Mouse (Mus musculus) stomach, embryonic 14.5 days (tissue): Measurements from ENCODE around the gene Bcl2l1. TPM values are rescaled to one million over a fixed set of nuclear protein-coding genes. Genes with fewer than 3 reads are reported as not detected.

Experiments
- ATAC-seq: fragments of 200-750 bp; cut with Nextera tagmentation; 2 replicates; pipeline ENCODE4 v1.8.0; 2017; ENCODE audit warnings: low read depth, moderate TSS enrichment; ENCODE audit not compliant: insufficient number of reproducible peaks, insufficient read depth, low FRiP score
- H3K27ac ChIP-seq: fragments of 300-500 bp; sonication (generic); 2 replicates; pipeline ENCODE4 v1.5.1; 2014; ENCODE audit warnings: mild to moderate bottlenecking, low read length, moderate library complexity, mixed read lengths
- H3K27me3 ChIP-seq: fragments of 300-500 bp; sonication (generic); 2 replicates; pipeline ENCODE4 v1.6.1; 2014; ENCODE audit warnings: low read length, control low read depth, mixed read lengths; ENCODE audit not compliant: control insufficient read depth, insufficient read depth
- H3K36me3 ChIP-seq: fragments of 300-500 bp; sonication (generic); 2 replicates; pipeline ENCODE4 v1.6.1; 2014; ENCODE audit warnings: mild to moderate bottlenecking, control low read depth, low read length, moderate library complexity, mixed read lengths; ENCODE audit not compliant: control insufficient read depth, insufficient read depth
- H3K4me1 ChIP-seq: fragments of 300-500 bp; sonication (generic); 2 replicates; pipeline ENCODE4 v1.6.1; 2014; ENCODE audit warnings: low read length, control low read depth, mixed read lengths; ENCODE audit not compliant: control insufficient read depth, insufficient read depth
- H3K4me2 ChIP-seq: fragments of 300-500 bp; sonication (generic); replicated peaks from 2 replicates; pipeline ENCODE4 v1.6.1; 2014; ENCODE audit warnings: low read depth, low read length, control low read depth
- H3K4me3 ChIP-seq: fragments of 300-500 bp; sonication (generic); 2 replicates; pipeline ENCODE4 v1.5.1; 2014; ENCODE audit warnings: low read depth, low read length, control low read depth
- H3K9ac ChIP-seq: fragments of 300-500 bp; sonication (generic); replicated peaks from 2 replicates; pipeline ENCODE4 v1.6.1; 2014; ENCODE audit warnings: low read depth, mild to moderate bottlenecking, control low read depth, low read length, moderate library complexity, mixed read lengths
- H3K9me3 ChIP-seq: fragments of 300-500 bp; sonication (generic); 2 replicates; pipeline ENCODE4 v1.6.1; 2016; ENCODE audit warnings: low read depth, low read length, control low read depth; ENCODE audit not compliant: control insufficient read depth
- WGBS: fragments of 180-500 bp; shearing (Covaris S2); extraction: QIAGEN DNeasy Blood & Tissue Kit; methylation state at CpG from one replicate; pipeline ENCODE4 v1.1.7; 2014; 5-methylcytosine and 5-hydroxymethylcytosine counted together
- polyA plus RNA-seq: library from polyadenylated mRNA; unstranded; fragments of >200 nt; fragmentation: Nextera tagmentation; extraction: Ambion mirVana; gene quantifications from 2 replicates; pipeline ENCODE4 v1.2.1, GENCODE M21; 2014

Gene Bcl2l1
- polyA plus RNA-seq, 1 experiment from 2014 or later = 79.4 TPM

- H3K4me2 ChIP-seq = peak overlapping the region; percentile 79
- H3K9me3 ChIP-seq = no peaks in the 10 kb centered on the region
- ATAC-seq = no peak
- peak overlapping the region; percentile 82 for H3K4me3 ChIP-seq
- peaks cover 56% of the 10 kb centered on the region for H3K4me1 ChIP-seq
- H3K9ac ChIP-seq = peak overlapping the region; percentile 90
- 35% methylated on average over 2 of the region's 2 CpGs for WGBS
- no peaks in the 10 kb centered on the region for H3K27me3 ChIP-seq
- no peaks in the 10 kb centered on the region for H3K36me3 ChIP-seq
- H3K27ac ChIP-seq = peak overlapping the region; percentile 97
These were observed 93.2 kb downstream of the Bcl2l1 start for GRCm38 (mm10) chr2:152738341-152738740.

- no peaks in the 10 kb centered on the region for H3K36me3 ChIP-seq
- 10% methylated on average over 10 of the region's 10 CpGs for WGBS
- no peaks in the 10 kb centered on the region for H3K27me3 ChIP-seq
- H3K27ac ChIP-seq = peak overlapping the region; percentile 97
- H3K9me3 ChIP-seq = no peaks in the 10 kb centered on the region
- H3K4me1 ChIP-seq = peaks cover 61% of the 10 kb centered on the region
- H3K4me3 ChIP-seq = peak overlapping the region; percentile 82
- peak overlapping the region; percentile 79 for H3K4me2 ChIP-seq
- peak overlapping the region; percentile 90 for H3K9ac ChIP-seq
- no peak for ATAC-seq
These were observed 94.0 kb downstream of the Bcl2l1 start for GRCm38 (mm10) chr2:152737306-152738221.

DNA sequence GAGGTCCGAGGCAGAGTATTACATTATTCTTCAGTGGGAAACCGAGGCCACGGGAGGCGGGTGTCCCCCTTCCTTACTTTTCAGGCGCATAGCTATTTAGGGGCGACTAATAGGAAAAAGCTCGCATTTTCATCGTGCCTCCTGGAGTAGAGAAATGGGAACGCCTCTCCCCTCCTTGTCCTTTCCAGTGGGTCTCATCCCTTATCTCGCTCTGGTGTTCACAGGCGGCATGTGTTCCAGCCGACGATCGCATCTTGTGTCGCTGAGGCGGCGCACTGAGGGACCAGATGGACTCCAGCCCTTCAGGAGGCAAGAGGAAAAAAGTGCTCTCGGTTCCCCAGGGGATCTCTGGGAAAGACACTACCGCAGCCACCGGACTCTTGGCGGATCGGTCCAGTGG lies 94.8 kb downstream of the Bcl2l1 start:
- peak overlapping the region; percentile 97 for H3K27ac ChIP-seq
- ATAC-seq = no peak
- H3K4me2 ChIP-seq = peak overlapping the region; percentile 79
- peak overlapping the region; percentile 82 for H3K4me3 ChIP-seq
- peak overlapping the region; percentile 90 for H3K9ac ChIP-seq
- H3K4me1 ChIP-seq = peaks cover 62% of the 10 kb centered on the region
- WGBS = under 1% methylated on average over 22 of the region's 22 CpGs
- H3K36me3 ChIP-seq = no peaks in the 10 kb centered on the region
- H3K27me3 ChIP-seq = no peaks in the 10 kb centered on the region
- no peaks in the 10 kb centered on the region for H3K9me3 ChIP-seq

GRCm38 (mm10) chr2:152736090-152736601 lies 95.4 kb downstream of the Bcl2l1 start, which contains the start of gene Id1:
Id1 (plus strand) TSS chr2:152736251.
- peak within 1 kb of the TSS; percentile 97 for H3K27ac ChIP-seq
- peak within 1 kb of the TSS; percentile 79 for H3K4me2 ChIP-seq
- no peaks in the 10 kb centered on the region for H3K27me3 ChIP-seq
- ATAC-seq = peak; percentile 73
- peak within 1 kb of the TSS; percentile 82 for H3K4me3 ChIP-seq
- peak within 1 kb of the TSS; percentile 90 for H3K9ac ChIP-seq
- no peaks in the 10 kb centered on the region for H3K36me3 ChIP-seq
- H3K4me1 ChIP-seq = peaks cover 56% of the 10 kb centered on the region
- under 1% methylated on average over 28 of the region's 28 CpGs for WGBS
- no peaks in the 10 kb centered on the region for H3K9me3 ChIP-seq

GRCm38 (mm10) chr2:152734984-152735383 lies 96.5 kb downstream of the Bcl2l1 start:
- H3K27me3 ChIP-seq = no peaks in the 10 kb centered on the region
- ATAC-seq = peak; percentile 84
- H3K4me1 ChIP-seq = peaks cover 50% of the 10 kb centered on the region
- WGBS = under 1% methylated on average over 28 of the region's 28 CpGs
- no peaks in the 10 kb centered on the region for H3K36me3 ChIP-seq
- no peak overlapping the region for H3K9ac ChIP-seq
- peak overlapping the region; percentile 97 for H3K27ac ChIP-seq
- peak overlapping the region; percentile 82 for H3K4me3 ChIP-seq
- H3K9me3 ChIP-seq = no peaks in the 10 kb centered on the region
- H3K4me2 ChIP-seq = peak overlapping the region; percentile 79

GRCm38 (mm10) chr2:152734501-152734900 lies 97.0 kb downstream of the Bcl2l1 start:
- Histone ChIP-seq H3K36me3 (no peaks in the 10 kb centered on the region), H3K4me3 (peak overlapping the region; percentile 82), H3K27ac (peak overlapping the region; percentile 97), H3K27me3 (no peaks in the 10 kb centered on the region), H3K9me3 (no peaks in the 10 kb centered on the region), H3K4me2 (peak overlapping the region; percentile 79), H3K4me1 (peaks cover 51% of the 10 kb centered on the region), H3K9ac (no peak overlapping the region)
- 11% methylated on average over 10 of the region's 10 CpGs for WGBS
- ATAC-seq = no peak

- Histone ChIP-seq H3K4me3 (no peak overlapping the region), H3K4me1 (peaks cover 56% of the 10 kb centered on the region), H3K9me3 (no peaks in the 10 kb centered on the region), H3K4me2 (no peak overlapping the region), H3K27ac (no peak overlapping the region), H3K27me3 (no peaks in the 10 kb centered on the region), H3K36me3 (no peaks in the 10 kb centered on the region), H3K9ac (no peak overlapping the region)
- WGBS = 80% methylated on average over 2 of the region's 2 CpGs
- no peak for ATAC-seq
These were observed 98.3 kb downstream of the Bcl2l1 start for GRCm38 (mm10) chr2:152733201-152733600.
